Mouse (Mus musculus): ENCODE measurements around the gene Nphp1.

GRCm38 (mm10) chr2:127775013-127775412, 13.7 kb downstream of the Nphp1 start:
- TF ChIP-seq CTCF (conservative IDR thresholded peaks at IDR 0.05; ENCODE audit: insufficient read depth, insufficient read length, low read depth, low read length) (no peak), POLR2A (IDR thresholded peaks at IDR 0.05; ENCODE audit: low read depth, low read length) (no peak)

Data from kidney, adult 2 months (tissue).